Mouse (Mus musculus) monocyte, adult 2 months (primary cell): ENCODE measurements around the gene Hoxb8.

Experiments
- DNase-seq, 2 experiments: peaks; one replicate each; pipeline ENCODE4 v3.0.0; 2022; ENCODE audit warnings: low spot score in 2 of 2, low read depth in 1 of 2

Gene Hoxb8

DNA sequence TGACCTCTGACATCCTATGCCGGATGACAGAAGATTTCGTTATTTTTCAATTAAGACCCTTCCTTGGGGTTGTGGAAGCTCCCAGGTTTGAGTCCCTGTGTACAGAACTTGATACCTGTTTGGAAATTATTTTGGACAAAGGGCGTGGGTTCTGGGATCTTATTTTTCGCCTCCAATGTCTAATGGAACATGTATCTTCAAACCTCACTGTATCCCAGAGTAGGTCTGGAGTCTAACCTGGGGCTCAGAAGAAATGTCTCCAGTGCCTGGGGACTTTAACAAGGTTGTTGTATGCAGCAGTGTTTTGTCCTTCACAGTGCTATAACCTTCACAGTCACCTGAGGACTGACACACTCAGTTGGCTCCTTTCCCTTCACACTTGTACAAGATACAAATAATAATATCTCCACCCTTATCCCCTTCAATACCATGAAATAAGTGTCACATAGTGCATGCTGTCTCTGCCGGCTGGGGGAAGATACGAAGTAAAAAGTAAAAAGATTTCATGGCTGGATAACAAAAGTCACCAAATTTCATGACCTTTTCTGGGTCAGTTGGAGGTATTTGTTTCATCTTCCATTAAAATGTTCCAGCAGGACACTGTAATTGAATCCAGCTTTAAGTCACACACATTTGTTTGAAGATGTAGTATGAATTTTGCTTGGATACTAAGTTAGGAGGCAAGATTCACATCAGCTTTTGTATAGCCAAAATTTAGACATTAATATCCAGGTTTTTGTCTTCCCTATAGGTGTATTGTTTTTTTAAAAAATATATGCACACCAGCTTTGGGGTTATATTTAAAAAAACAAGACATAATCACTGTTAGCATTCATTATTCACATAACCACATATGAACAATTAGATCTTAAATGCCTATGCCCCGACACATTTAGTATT lies 14.4 kb upstream of the Hoxb8 start:
- DNase-seq = no peak

DNA sequence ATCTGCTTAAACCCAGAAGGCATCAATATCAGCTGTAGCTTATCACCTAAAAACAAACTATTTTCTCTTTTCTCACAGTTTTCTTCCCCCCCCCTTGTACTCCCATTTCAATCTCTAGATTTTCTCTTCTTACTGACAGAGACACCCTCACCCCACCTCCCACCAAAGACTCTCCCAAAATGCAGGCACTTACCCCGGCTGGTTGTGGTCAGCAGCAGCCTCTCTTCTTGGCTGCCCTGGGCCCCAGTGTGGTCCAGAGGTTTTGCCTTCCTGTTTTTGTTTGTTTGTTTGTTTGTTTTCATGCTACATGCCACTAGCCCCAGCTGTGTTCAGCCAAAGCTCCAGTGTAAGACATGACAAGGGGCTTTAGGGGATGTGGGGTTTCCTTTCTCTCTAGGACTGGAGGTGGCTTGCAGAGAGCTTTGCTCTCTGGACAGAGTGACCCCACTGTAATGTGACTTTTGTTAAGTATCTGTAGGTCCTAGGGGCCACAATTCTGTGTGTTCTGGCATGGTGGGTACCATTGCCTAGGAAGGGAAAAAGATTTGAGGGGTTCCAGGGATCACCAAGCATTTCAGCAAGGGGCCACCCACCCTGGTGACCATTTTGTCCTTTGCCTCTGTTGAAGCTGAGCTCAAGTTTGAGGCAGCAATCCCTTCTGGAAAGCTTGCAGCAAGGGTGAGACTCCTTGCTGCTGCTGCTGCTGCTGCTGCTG lies 13.5 kb upstream of the Hoxb8 start:
- no peak for DNase-seq

DNA sequence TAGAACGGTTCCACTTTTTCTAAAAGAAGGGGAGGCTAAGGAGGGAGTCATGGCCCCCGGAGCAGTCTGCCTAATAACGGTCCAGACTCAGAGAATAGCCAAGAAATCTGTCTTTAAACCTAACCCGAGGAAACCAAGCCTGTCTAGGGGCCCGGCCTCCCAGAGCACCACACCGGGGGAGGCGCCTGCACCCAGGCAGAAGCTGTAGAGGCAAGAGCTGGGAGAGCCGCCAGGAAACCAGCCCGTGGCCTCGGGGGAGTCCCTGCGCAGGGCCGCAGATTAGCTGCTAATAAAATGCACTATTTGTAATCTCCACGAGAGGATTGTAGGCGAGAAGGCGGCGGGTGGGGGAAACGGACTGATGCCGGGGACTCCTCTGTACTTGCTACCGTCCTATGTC lies 11.8 kb upstream of the Hoxb8 start:
- DNase-seq = no peak

DNA sequence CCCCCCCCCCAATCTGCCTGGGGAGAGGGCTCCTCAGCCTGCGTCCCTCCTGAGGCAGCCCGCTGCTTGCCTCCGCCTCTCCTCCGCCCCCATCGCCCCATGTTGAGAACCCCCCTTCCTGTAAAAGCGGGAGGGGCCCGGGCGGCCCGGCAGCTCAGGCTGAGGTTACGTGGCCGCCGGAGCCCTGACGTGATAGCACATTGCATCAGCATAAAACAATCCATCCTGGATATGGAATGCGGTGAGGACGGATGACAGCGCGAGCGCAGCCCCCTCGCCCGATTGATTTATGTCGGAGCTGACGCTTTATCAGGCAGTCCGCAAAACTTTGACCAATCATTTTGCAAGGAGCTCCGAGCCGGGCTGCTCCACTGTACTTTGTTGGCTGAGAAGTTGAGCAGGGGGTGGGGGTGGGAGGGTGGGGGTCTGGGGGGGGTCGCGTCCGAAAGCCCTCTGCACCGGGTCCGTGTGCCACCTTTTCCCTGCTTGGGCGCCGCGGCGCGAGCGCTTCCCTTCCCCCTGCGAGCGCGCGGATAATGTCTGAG lies 10.6 kb upstream of the Hoxb8 start, which contains the start of gene Hoxb9:
Gene Hoxb9 (plus strand): TSS at position 462 of the 545 bp plus-strand sequence.
- no peak for DNase-seq

DNA sequence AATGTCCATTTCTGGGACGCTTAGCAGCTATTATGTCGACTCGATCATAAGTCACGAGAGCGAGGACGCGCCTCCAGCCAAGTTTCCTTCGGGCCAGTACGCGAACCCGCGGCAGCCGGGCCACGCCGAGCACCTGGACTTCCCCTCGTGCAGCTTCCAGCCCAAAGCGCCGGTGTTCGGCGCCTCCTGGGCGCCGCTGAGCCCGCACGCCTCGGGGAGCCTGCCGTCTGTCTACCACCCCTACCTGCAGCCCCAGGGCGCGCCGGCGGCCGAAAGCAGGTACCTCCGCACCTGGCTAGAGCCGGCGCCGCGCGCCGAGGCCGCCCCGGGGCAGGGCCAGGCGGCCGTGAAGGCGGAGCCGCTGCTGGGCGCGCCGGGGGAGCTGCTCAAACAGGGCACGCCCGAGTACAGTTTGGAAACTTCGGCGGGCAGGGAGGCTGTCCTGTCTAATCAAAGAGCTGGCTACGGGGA lies 10.1 kb upstream of the Hoxb8 start:
- DNase-seq = no peak

DNA sequence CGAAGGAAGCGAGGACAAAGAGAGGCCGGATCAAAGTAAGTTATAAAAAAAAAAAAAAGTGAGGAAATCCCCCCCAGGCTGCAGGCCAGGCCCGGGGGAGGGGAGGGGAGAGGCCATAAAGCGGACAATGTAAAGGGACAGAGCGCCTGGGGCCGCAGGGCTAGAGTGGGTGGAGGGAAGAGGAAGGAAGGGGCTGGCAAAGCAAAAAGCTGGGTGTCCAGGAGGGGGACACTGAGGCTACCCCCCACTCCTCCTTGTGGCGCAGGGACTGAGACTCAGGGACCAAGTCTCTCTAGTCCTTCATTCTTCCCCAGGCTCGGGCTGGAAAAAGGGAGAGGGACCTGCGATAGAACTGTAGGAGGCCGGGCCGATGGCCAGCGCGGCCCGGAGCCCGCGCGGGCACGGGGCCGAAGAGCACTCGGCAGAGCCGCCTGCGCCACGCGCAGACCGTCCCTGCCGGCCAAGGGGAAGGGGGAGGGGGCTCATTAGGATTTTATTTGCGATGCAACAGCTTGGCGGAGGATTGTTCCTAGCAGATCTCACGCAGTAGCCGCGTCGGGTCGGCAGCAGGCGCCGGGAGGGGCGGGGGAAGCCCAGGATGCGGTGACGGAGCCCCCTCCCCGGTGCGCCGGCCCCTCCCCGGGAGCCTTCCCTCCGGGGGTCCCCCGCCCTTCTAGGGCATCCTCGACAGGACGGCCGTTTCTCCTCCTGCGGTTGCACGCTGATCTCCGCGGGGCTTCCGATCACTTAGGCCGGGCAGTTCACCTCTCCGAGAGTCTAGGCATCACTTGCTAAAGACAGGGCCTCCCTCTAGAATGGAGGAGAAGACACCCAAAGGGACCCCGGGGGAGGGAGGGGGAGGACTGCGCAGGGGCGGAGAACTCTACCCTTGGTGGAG lies 9.4 kb upstream of the Hoxb8 start:
- DNase-seq = no peak

DNA sequence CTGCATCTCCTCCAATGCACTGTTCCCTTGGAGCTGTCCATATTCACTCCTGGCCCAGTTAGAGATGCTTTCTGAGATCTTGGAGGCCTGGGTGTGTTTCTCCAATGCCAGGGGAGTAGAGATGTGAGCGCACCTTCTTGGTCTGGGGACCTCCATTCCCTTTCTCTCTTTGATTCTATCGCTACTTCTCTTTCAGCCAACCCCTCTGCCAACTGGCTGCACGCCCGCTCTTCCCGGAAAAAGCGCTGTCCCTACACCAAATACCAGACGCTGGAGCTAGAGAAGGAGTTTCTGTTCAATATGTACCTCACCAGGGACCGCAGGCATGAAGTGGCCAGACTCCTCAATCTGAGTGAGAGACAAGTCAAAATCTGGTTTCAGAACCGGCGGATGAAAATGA lies 7.3 kb upstream of the Hoxb8 start:
- no peak for DNase-seq

DNA sequence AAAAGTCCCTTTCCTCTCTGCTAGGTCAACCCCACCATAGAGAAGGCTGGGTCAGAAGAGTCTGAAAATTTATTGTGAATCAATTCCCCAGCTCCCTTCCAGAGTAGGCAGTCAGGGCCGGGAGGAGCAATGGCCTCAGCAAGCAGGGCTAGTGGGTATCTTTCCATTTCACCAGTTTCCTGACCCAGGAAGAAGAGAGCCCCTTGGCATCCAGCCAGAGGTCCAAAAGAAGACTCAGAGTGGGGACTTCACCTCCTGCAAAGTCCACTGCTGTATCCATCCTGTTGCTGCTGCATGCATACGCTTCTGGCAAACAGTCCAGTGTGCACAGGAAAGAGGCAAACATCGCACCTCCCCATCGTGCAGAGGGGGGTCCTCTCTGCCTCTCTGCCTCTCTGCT lies 5.8 kb upstream of the Hoxb8 start:
- no peak for DNase-seq

DNA sequence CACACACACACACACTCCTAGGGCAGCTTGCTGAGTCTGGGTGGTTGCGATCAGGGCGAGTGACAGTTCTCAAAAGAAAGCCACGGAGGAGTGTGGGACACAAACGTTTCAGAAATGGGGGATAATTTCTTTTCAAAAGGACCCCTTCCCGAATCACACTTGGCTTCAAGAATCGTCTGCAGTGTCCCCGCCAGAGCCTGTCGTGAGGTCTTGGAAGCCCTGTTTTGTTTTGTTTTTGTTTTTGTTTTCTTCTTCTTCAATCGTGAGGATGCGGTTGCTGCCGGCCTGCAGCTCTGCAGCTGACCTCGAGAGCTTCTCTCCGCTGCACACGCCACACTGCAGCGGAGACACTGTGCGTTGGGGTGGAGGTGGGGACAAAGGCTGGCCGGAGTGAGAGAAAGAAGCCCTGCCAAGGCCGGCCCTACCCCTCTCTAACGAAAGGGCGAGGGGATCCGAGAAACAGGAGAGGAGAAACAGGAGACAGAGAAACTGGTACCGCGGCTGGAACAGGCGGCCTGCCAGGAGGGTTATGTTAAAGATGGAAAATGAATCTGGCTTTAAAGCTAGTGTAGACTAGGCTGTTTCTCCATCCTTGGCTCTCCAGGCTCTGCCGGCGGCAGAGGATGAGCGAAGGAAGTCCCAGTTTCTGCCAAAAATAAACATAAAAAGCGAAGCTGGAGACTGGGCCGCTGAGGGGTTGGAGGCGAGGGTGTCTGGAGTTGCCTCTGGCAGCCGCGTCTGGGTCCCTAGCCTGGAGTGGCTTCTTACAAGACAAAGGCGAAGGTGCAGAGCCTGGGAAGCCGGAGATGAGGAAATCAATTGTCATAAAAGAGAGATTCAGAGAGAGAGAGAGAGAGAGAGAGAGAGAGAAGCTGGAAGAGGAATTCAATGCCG lies 4.3 kb upstream of the Hoxb8 start:
- no peak for DNase-seq

DNA sequence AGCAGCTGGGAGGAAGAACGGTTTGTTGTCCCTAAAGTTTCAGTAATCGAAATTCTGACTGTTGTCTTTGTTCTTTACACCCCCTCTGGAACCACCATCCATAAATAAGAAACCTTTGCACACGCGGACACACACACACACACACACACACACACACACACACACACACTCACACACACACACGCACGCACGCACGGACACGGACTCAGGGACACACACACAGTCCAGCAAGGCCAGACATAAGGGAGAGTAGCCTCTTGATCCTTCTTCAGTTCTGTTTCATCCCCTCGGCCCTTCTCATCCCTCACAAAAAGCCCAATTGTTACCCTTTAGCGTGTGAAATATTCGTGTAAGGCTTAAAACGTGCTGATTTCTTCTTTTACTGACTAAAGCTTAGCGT lies 3.4 kb upstream of the Hoxb8 start:
- DNase-seq = no peak

DNA sequence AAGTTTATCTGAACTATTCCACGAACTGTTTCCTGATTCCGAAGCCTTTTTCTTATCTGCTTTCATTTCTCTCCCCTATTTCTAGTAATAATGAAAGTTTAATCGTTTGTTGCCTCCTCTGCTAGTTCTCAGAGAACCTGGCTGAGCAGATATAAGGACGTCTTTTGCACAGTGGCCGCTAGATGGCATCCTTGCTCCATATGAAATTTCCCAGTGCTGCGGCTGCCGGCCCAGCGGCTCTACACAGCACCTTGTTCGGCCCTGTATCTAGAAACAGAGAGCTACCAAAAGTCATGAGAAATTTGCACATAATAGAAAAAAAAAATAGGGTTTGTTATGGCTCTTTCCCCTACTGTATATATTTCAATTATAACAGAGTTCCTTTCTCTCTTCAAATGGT lies 2.9 kb upstream of the Hoxb8 start:
- peak in 1 of 2 experiments; percentile 56 for DNase-seq

DNA sequence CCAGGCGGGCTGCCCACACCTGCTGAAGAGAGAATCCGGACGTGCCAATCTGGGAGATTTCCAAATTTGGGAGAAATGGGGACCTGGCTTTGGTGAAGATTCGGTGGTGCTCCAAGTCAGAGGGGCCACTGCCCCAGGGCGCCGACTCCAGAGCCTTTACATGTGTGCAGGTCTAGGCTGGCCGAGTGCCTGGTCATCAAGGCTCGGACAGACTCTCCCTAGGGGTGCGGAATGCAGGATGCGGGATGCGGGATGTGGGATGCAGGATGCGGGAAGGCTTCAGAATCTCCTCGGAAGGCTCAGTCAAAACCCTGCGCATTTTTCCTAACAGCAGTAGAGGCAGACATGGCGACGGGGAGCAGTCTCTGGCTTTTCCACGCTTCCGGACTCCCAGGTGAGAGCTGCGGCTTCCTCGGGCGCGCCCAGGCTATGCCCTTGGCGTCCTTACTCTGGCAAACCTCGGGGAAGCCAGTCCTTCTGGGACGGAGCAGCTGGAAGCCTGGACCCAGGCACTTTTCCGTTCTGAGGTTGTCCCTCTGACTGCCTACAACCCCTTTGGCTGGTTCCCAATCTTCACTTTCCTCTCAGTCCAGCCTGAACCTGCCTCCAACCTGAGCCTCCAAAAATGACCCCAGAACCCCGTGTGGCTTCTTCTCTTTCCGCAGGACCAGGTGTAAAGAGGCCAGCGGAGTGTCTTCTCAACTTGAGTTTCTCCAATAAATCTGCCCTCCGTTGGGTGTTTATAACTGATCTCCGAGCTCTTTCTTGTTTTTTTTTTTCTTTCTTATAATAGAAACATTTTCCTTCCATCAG lies 2.1 kb upstream of the Hoxb8 start:
- DNase-seq = no peak

DNA sequence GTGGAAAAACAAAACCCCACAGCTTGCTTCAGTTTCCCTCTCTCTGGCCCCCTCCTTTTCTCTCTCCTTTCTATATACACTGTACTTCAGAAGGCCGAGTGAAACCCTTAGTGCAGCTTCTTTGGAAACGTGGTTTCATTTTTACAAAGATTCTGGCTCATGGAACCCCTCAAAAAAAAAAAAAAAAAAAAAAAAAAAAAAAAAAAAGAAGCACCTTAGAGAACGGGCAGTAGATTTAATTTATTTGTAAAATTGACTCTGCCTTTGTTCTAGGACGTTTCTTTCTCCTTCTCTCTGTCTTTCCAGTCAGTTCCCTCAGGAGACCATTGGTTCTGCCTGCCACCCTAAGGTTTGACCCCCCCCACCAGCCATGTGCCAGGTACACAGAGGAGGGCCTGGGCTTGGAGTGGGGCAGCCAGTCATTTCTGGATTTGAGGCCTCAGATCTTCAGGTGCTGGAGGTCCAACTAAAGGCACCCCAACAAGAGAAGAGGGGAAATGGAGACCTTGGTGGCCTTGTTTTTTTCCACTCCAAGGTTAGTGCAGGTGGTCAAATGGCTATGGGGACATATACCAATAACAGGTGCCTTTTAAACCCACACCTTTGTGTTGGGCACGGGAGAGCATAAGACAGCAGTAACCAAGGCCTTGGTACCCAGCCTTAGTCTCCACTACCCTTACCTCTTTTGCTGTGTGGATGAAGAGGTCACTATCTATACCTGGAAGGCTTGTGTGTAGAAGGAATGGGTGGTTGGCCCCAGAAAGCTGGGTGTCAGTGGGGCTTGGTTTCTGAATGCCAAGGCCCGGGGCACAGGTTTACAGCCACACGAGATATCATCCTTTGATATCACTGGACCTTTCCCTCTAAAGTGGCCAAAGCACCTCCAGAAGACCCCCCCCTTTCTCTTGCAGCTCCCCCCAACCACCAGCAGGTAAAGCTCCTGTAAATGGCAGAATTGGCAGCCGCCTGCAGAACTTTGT lies 1.0 kb upstream of the Hoxb8 start:
- no peak for DNase-seq

DNA sequence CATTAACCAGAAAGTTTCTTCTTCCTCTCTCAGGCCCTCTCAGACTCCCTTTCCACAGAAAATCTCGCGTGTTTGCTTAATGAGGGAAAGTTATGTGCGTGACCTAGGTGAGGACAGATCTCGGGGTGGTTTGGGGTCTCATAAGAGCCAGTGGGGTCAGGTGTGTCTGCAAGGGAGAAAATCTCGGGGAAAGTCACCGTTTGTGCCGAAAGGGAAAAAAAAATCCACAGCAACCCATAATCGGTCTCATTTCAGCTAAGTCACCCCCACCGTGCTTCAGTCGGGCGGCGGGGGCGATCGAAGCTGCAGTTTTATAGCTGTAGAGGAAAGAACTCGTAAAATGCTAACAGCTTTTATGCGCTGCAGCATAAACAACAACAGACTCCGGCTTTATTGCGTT lies 309 bp upstream of the Hoxb8 start:
- DNase-seq = no peak

DNA sequence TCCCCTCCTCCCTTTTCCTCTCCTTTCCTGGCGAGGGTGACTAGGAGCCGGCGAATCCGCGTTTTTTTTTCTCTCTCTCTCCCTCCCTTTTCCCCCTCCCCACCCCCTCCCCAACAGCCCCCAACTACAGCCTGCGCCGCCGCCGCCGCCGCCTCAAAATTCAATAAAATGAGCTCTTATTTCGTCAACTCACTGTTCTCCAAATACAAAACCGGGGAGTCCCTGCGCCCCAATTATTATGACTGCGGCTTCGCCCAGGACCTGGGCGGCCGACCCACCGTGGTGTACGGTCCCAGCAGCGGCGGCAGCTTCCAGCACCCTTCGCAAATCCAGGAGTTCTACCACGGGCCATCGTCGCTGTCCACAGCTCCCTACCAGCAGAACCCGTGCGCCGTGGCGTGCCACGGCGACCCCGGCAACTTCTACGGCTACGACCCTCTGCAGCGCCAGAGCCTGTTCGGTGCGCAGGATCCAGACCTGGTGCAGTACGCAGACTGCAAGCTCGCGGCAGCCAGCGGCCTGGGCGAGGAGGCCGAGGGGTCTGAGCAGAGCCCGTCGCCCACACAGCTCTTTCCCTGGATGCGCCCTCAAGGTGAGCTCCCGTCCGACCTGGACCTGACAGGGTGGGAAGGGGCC lies 1.2 kb downstream of the Hoxb8 start:
- no peak for DNase-seq

DNA sequence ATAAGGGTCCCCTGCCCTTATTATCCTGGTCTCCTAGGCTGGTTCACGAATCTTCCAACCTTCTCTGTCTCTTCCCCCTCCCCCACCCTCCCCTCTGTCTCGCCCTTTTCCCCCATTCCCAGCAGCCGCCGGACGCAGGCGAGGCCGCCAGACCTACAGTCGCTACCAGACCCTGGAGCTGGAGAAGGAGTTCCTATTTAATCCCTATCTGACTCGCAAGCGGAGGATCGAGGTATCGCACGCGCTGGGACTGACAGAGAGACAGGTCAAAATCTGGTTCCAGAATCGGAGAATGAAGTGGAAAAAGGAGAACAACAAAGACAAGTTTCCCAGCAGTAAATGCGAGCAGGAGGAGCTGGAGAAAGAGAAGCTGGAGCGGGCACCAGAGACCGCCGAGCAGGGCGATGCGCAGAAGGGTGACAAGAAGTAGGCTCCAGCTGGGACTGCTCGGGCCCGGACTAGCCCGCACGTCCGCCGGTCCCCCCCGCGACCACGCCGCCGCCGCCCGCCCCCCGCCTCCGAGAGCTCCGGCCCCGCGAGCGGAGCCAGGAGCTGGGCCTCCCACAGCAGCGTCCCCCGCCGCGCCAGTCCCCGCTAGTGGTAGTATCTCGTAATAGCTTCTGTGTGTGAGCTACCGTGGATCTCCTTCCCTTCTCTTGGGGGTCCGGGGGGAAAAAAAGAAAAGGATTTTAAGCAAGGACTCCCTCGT lies 2.5 kb downstream of the Hoxb8 start:
- DNase-seq = no peak
